Mouse (Mus musculus): Measurements from ENCODE around the gene Smtnl2.

GRCm38 (mm10) chr11:72406079-72406675 lies 5.3 kb downstream of the Smtnl2 start:
- TF ChIP-seq EP300 (IDR thresholded peaks at IDR 0.05; ENCODE audit: low read depth): no peak
- TF ChIP-seq CTCF (IDR thresholded peaks at IDR 0.05; ENCODE audit: low read depth): no peak
